Mouse (Mus musculus) small intestine, adult 2 months (tissue): Measurements from ENCODE around the gene Ccdc6.

Experiments
- CTCF ChIP-seq: fragments of 200-500 bp; IDR thresholded peaks from 2 replicates; pipeline ENCODE4 v1.5.1; 2012; ENCODE audit warnings: low read depth, mild to moderate bottlenecking, control low read depth, inconsistent platforms, low read length, moderate library complexity, mixed read lengths; ENCODE audit not compliant: insufficient replicate concordance, insufficient read length; ENCODE audit errors: extremely low read depth
- POLR2A ChIP-seq: fragments of 200-500 bp; IDR thresholded peaks from 2 replicates; pipeline ENCODE4 v1.6.1; 2012; ENCODE audit warnings: low read depth, mild to moderate bottlenecking, control low read depth, inconsistent platforms, low read length, moderate library complexity

DNA sequence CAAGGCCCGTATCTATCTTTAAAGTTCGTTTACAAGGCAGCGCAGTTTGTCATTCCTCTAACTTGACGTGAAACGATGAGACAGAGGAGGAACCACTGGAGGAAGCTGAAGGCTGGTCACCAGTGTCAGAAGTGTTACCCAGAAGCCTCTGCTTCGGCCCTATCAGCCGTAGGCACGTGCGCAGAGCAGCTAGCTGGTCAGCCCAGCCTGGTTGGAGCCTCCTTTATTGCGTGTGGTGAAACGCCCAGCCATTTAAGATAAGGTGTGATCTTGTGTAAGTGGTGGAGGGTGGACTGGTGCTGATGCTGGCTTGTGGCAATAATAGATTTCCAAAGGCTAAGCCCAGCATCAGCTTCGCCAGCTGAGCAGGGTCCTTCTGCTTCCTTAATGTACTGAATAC, 43.5 kb downstream of the Ccdc6 start:
- TF ChIP-seq POLR2A (no peak), CTCF (no peak)
